Mouse (Mus musculus) midbrain, embryonic 14.5 days (tissue): ENCODE results near the gene Ptpn14. TPM values are rescaled to one million over a fixed set of nuclear protein-coding genes. Genes with fewer than 3 reads are reported as not detected.

ENCODE experiments used
- ATAC-seq: fragments of 200-750 bp; cut with Nextera tagmentation; 2 replicates; pipeline ENCODE4 v1.8.0; 2017; ENCODE audit warnings: moderate number of reproducible peaks, moderate library complexity; ENCODE audit not compliant: low FRiP score, low TSS enrichment
- DNase-seq: peaks from one replicate; pipeline ENCODE4 v3.0.0-alpha.2; 2015
- H3K27ac ChIP-seq: fragments of 300-500 bp; sonication (generic); replicated peaks from 2 replicates; pipeline ENCODE4 v1.5.1; 2014; ENCODE audit warnings: mild to moderate bottlenecking, low read depth, low read length, moderate library complexity
- H3K27me3 ChIP-seq: fragments of 300-500 bp; sonication (generic); 2 replicates; pipeline ENCODE4 v1.6.1; 2014; ENCODE audit warnings: low read length, control low read depth, mixed read lengths; ENCODE audit not compliant: control insufficient read depth, insufficient read depth
- H3K36me3 ChIP-seq: fragments of 300-500 bp; sonication (generic); 2 replicates; pipeline ENCODE4 v1.6.1; 2014; ENCODE audit warnings: low read length, control low read depth; ENCODE audit not compliant: control insufficient read depth, insufficient read depth
- H3K4me1 ChIP-seq: fragments of 300-500 bp; sonication (generic); 2 replicates; pipeline ENCODE4 v1.6.1; 2014; ENCODE audit warnings: mild to moderate bottlenecking, antibody characterized with exemption, low read length, control low read depth; ENCODE audit not compliant: control insufficient read depth, insufficient read depth
- H3K4me2 ChIP-seq: fragments of 300-500 bp; sonication (generic); 2 replicates; pipeline ENCODE4 v1.6.1; 2014; ENCODE audit warnings: mild to moderate bottlenecking, low read length, moderate library complexity
- H3K4me3 ChIP-seq: fragments of 300-500 bp; sonication (generic); replicated peaks from 2 replicates; pipeline ENCODE4 v1.5.1; 2014; ENCODE audit warnings: low read depth, low read length
- H3K9ac ChIP-seq: fragments of 300-500 bp; sonication (generic); replicated peaks from 2 replicates; pipeline ENCODE4 v1.6.1; 2014; ENCODE audit warnings: mild to moderate bottlenecking, low read length, moderate library complexity
- H3K9me3 ChIP-seq: fragments of 300-500 bp; sonication (generic); 2 replicates; pipeline ENCODE4 v1.6.1; 2016; ENCODE audit warnings: low read length, control low read depth, mixed read lengths; ENCODE audit not compliant: control insufficient read depth
- WGBS: fragments of 180-500 bp; shearing (Covaris S2); extraction: QIAGEN DNeasy Blood & Tissue Kit; methylation state at CpG from one replicate; pipeline ENCODE4 v1.1.7; 2014; 5-methylcytosine and 5-hydroxymethylcytosine counted together
- polyA plus RNA-seq: library from polyadenylated mRNA; unstranded; fragments of >200 nt; fragmentation: Nextera tagmentation; extraction: Ambion mirVana; gene quantifications from 2 replicates; pipeline ENCODE4 v1.2.1, GENCODE M21; 2014

The Ptpn14 gene
- polyA plus RNA-seq, 1 experiment from 2014 or later: 1.7 TPM

GRCm38 (mm10) chr1:189820111-189820510 is 92.0 kb downstream of the Ptpn14 start:
- H3K4me2 ChIP-seq: no peak overlapping the region
- no peak overlapping the region for H3K9ac ChIP-seq
- no peak overlapping the region for H3K27ac ChIP-seq
- 81% methylated on average over 5 of the region's 5 CpGs for WGBS
- H3K4me3 ChIP-seq: no peak overlapping the region
- no peaks in the 10 kb centered on the region for H3K36me3 ChIP-seq
- no peak for ATAC-seq
- no peak for DNase-seq
- H3K9me3 ChIP-seq: no peaks in the 10 kb centered on the region
- no peaks in the 10 kb centered on the region for H3K4me1 ChIP-seq
- H3K27me3 ChIP-seq: no peaks in the 10 kb centered on the region

- no peak overlapping the region for H3K4me3 ChIP-seq
- no peak for ATAC-seq
- no peak overlapping the region for H3K27ac ChIP-seq
- H3K27me3 ChIP-seq: no peaks in the 10 kb centered on the region
- H3K4me2 ChIP-seq: no peak overlapping the region
- no peak overlapping the region for H3K9ac ChIP-seq
- no peak for DNase-seq
- 89% methylated on average over 5 of the region's 5 CpGs for WGBS
- no peaks in the 10 kb centered on the region for H3K4me1 ChIP-seq
- H3K9me3 ChIP-seq: no peaks in the 10 kb centered on the region
- H3K36me3 ChIP-seq: no peaks in the 10 kb centered on the region
Observed at GRCm38 (mm10) chr1:189824436-189824835, 96.4 kb downstream of the Ptpn14 start.

- no peak overlapping the region for H3K4me3 ChIP-seq
- H3K9me3 ChIP-seq: no peaks in the 10 kb centered on the region
- no peaks in the 10 kb centered on the region for H3K4me1 ChIP-seq
- no peaks in the 10 kb centered on the region for H3K36me3 ChIP-seq
- no peak overlapping the region for H3K27ac ChIP-seq
- H3K4me2 ChIP-seq: no peak overlapping the region
- DNase-seq (no peak), ATAC-seq (no peak)
- H3K9ac ChIP-seq: no peak overlapping the region
- 62% methylated on average over 4 of the region's 4 CpGs for WGBS
- H3K27me3 ChIP-seq: no peaks in the 10 kb centered on the region
Observed at GRCm38 (mm10) chr1:189830391-189830790, 102.3 kb downstream of the Ptpn14 start.

- no peaks in the 10 kb centered on the region for H3K9me3 ChIP-seq
- H3K27ac ChIP-seq: no peak overlapping the region
- H3K4me1 ChIP-seq: no peaks in the 10 kb centered on the region
- DNase-seq (peak; percentile 25), ATAC-seq (no peak)
- no peak overlapping the region for H3K9ac ChIP-seq
- 16% methylated on average over 12 of the region's 12 CpGs for WGBS
- no peak overlapping the region for H3K4me2 ChIP-seq
- no peaks in the 10 kb centered on the region for H3K36me3 ChIP-seq
- H3K27me3 ChIP-seq: no peaks in the 10 kb centered on the region
- no peak overlapping the region for H3K4me3 ChIP-seq
Observed at GRCm38 (mm10) chr1:189830797-189831232, 102.7 kb downstream of the Ptpn14 start.

GRCm38 (mm10) chr1:189833351-189833750 is 105.3 kb downstream of the Ptpn14 start:
- H3K27ac ChIP-seq: no peak overlapping the region
- DNase-seq: no peak
- H3K36me3 ChIP-seq: no peaks in the 10 kb centered on the region
- no peaks in the 10 kb centered on the region for H3K27me3 ChIP-seq
- H3K4me1 ChIP-seq: no peaks in the 10 kb centered on the region
- H3K9me3 ChIP-seq: no peaks in the 10 kb centered on the region
- H3K4me3 ChIP-seq: no peak overlapping the region
- H3K4me2 ChIP-seq: no peak overlapping the region
- no peak for ATAC-seq
- WGBS: 92% methylated on average over 7 of the region's 7 CpGs
- no peak overlapping the region for H3K9ac ChIP-seq

GRCm38 (mm10) chr1:189834166-189834565 is 106.1 kb downstream of the Ptpn14 start:
- H3K27ac ChIP-seq: no peak overlapping the region
- H3K4me2 ChIP-seq: peak overlapping the region; percentile 12; the same call in 1 of the 2 replicates
- no peaks in the 10 kb centered on the region for H3K4me1 ChIP-seq
- ATAC-seq (no peak), DNase-seq (peak; percentile 15)
- H3K36me3 ChIP-seq: no peaks in the 10 kb centered on the region
- WGBS: 51% methylated on average over 13 of the region's 13 CpGs
- no peak overlapping the region for H3K4me3 ChIP-seq
- no peaks in the 10 kb centered on the region for H3K27me3 ChIP-seq
- H3K9ac ChIP-seq: no peak overlapping the region
- H3K9me3 ChIP-seq: no peaks in the 10 kb centered on the region

- Histone ChIP-seq H3K9me3 (no peaks in the 10 kb centered on the region), H3K4me1 (no peaks in the 10 kb centered on the region), H3K27ac (no peak overlapping the region), H3K36me3 (no peaks in the 10 kb centered on the region), H3K27me3 (no peaks in the 10 kb centered on the region), H3K4me2 (no peak overlapping the region), H3K9ac (no peak overlapping the region), H3K4me3 (no peak overlapping the region)
- DNase-seq (no peak), ATAC-seq (no peak)
- WGBS: 89% methylated on average over 2 of the region's 2 CpGs
Observed at GRCm38 (mm10) chr1:189846319-189846718, 118.3 kb downstream of the Ptpn14 start.

- Histone ChIP-seq H3K4me3 (no peak overlapping the region), H3K4me2 (no peak overlapping the region), H3K27me3 (no peaks in the 10 kb centered on the region), H3K4me1 (no peaks in the 10 kb centered on the region), H3K36me3 (no peaks in the 10 kb centered on the region), H3K9ac (no peak overlapping the region), H3K9me3 (no peaks in the 10 kb centered on the region), H3K27ac (no peak overlapping the region)
- DNase-seq: no peak
- 87% methylated on average over 11 of the region's 11 CpGs for WGBS
- no peak for ATAC-seq
Observed at GRCm38 (mm10) chr1:189849550-189849949, 121.5 kb downstream of the Ptpn14 start.

GRCm38 (mm10) chr1:189852051-189852450 is 124.0 kb downstream of the Ptpn14 start:
- DNase-seq (no peak), ATAC-seq (no peak)
- no peaks in the 10 kb centered on the region for H3K4me1 ChIP-seq
- no peaks in the 10 kb centered on the region for H3K36me3 ChIP-seq
- no peak overlapping the region for H3K9ac ChIP-seq
- no peak overlapping the region for H3K4me2 ChIP-seq
- 93% methylated on average over 5 of the region's 5 CpGs for WGBS
- no peaks in the 10 kb centered on the region for H3K27me3 ChIP-seq
- H3K9me3 ChIP-seq: no peaks in the 10 kb centered on the region
- no peak overlapping the region for H3K4me3 ChIP-seq
- H3K27ac ChIP-seq: no peak overlapping the region
